Mouse (Mus musculus) right cerebral cortex, adult 18-20 months (tissue): ENCODE results near the gene D930020B18Rik.

ENCODE experiments used
- DNase-seq: peaks from one replicate; pipeline ENCODE4 v3.0.0; 2022; ENCODE audit warnings: mixed read lengths

Gene D930020B18Rik

GRCm38 (mm10) chr10:121641272-121642053, at the start of gene D930020B18Rik:
D930020B18Rik (plus strand) TSS chr10:121641588.
- no peak for DNase-seq

- DNase-seq, result no peak
Measured at GRCm38 (mm10) chr10:121596580-121596979, 44.8 kb upstream of the D930020B18Rik start.

- DNase-seq, result no peak
Measured at GRCm38 (mm10) chr10:121601272-121601671, 40.1 kb upstream of the D930020B18Rik start.

GRCm38 (mm10) chr10:121603556-121603955, 37.8 kb upstream of the D930020B18Rik start:
- DNase-seq, result no peak

GRCm38 (mm10) chr10:121604632-121605344, 36.6 kb upstream of the D930020B18Rik start:
- no peak for DNase-seq

GRCm38 (mm10) chr10:121608177-121608576, 33.2 kb upstream of the D930020B18Rik start:
- DNase-seq, result no peak

GRCm38 (mm10) chr10:121611587-121611986, 29.8 kb upstream of the D930020B18Rik start:
- DNase-seq, result no peak

- no peak for DNase-seq
Measured at GRCm38 (mm10) chr10:121612448-121612847, 28.9 kb upstream of the D930020B18Rik start.

- no peak for DNase-seq
Measured at GRCm38 (mm10) chr10:121613570-121613969, 27.8 kb upstream of the D930020B18Rik start.

- no peak for DNase-seq
Measured at GRCm38 (mm10) chr10:121615146-121615870, 26.1 kb upstream of the D930020B18Rik start.

GRCm38 (mm10) chr10:121615935-121616334, 25.5 kb upstream of the D930020B18Rik start:
- DNase-seq, result no peak

- DNase-seq, result no peak
Measured at GRCm38 (mm10) chr10:121622431-121622830, 19.0 kb upstream of the D930020B18Rik start.

- no peak for DNase-seq
Measured at GRCm38 (mm10) chr10:121623670-121624069, 17.7 kb upstream of the D930020B18Rik start.

- no peak for DNase-seq
Measured at GRCm38 (mm10) chr10:121625006-121625405, 16.4 kb upstream of the D930020B18Rik start.

- no peak for DNase-seq
Measured at GRCm38 (mm10) chr10:121625407-121626185, 15.8 kb upstream of the D930020B18Rik start.

- DNase-seq, result peak; percentile 99
Measured at GRCm38 (mm10) chr10:121626186-121626882, 15.1 kb upstream of the D930020B18Rik start, which contains the start of gene Xpot. Xpot (minus strand) TSS chr10:121626332.

- DNase-seq, result no peak
Measured at GRCm38 (mm10) chr10:121627216-121627852, 14.1 kb upstream of the D930020B18Rik start.

- no peak for DNase-seq
Measured at GRCm38 (mm10) chr10:121628561-121629040, 12.8 kb upstream of the D930020B18Rik start.

GRCm38 (mm10) chr10:121634159-121634558, 7.2 kb upstream of the D930020B18Rik start:
- no peak for DNase-seq

GRCm38 (mm10) chr10:121636276-121636675, 5.1 kb upstream of the D930020B18Rik start:
- DNase-seq, result no peak

- DNase-seq, result no peak
Measured at GRCm38 (mm10) chr10:121639573-121639972, 1.8 kb upstream of the D930020B18Rik start.
